Mouse (Mus musculus): Measurements from ENCODE around the gene Ttc7b.

Ttc7b gene

DNA sequence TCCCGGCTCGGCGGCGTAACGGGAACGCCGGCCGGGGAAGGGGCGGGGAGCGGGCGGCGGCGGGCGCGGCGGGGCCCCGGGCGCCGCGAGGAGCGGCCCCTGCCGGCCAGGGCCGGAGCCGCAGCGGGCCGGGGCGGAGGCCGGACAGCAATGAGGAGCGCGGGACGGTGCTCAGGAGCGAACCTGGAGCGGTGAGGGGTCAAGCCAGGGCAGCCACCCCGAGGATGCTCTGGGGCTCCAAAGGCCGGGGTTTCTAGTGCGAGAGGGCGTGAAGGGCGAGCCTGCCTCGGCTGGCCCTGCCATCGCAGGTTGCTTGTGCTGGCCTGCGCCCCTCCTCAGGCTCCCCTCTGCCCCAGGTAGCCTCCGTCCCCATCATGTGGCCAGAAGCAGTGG is at the start of gene Ttc7b:
TSS of gene Ttc7b (minus strand) at position 33 of the 393 bp plus-strand sequence.
- DNase-seq (ENCODE audit: low spot score) = peak; percentile 53

DNA sequence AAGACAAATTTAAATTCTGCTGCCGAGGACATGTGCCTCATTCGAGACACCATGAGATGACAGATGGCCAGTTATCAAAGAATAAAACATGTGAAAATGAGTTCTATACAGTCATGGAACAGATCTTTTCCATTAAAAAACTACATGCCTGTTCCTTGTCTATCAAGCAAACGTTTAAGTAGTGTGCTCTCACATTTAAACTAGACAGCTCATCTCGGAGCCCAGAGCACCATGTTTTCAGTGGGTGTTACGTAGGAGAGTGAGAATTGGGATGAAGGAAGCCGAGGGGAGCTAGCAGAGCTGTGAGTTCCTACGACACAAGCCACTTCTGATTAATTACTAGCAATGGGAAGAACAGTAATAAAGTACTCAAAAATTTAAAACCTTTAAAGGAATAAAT is 48.2 kb upstream of the Ttc7b start:
- DNase-seq (ENCODE audit: low spot score) = no peak

DNA sequence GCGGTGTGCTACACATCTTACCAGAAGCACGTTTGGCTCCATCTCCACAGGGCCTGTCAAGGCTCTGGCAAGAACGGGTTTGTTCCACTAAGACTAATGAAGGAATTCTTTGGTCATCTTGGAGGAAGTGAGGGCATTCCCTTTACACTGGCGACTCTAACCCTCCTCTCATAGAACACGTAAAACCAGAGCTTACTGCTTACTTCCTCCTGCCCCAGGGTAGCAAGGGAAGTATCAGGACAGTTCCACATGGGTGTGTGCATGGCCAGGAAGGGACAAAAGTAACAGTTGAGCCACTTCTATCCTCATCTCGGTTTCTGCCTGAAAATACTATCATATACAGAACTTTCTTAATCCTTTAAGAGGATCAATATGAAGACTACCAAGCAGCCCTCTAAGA is 47.5 kb upstream of the Ttc7b start:
- no peak for DNase-seq (ENCODE audit: low spot score)

DNA sequence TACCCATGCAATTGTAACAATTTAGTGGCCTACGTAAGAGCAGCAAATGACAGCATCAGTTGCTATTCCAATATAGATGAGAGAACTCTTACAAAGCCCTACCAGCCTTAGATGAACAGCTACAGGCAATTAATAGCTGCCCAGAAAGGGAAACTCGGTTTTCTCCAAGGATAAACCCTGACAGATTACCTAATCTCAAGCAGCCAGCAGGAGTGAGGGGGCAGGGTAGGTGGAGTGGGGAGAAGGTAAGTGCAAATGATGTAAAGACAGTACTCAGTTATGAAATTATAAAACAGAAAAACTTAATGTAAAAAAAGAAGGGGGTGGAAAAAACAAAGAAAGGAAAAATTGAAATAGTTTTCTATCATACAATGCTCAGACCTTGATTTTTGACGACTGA is 47.0 kb upstream of the Ttc7b start:
- no peak for DNase-seq (ENCODE audit: low spot score)

DNA sequence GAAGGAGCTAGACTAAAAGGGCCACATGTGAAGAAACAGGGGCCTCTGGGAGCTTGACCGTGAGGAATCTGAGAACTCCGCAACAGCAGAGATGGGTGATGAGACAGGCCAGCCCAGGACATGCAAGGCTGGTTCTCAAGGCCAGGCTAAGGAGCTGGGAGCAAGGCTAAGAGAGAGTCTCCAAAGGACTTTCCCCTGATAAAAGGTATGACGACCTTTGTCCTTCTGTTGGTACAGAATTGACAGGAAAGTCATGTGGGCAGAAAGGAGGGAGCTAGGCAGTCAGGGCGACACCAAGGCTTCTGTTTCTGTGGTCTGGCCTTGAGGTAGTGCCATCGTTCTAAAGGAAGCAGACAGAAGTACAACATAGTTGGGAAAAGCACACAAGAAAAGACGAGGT is 33.0 kb upstream of the Ttc7b start:
- DNase-seq (ENCODE audit: low spot score) = no peak

DNA sequence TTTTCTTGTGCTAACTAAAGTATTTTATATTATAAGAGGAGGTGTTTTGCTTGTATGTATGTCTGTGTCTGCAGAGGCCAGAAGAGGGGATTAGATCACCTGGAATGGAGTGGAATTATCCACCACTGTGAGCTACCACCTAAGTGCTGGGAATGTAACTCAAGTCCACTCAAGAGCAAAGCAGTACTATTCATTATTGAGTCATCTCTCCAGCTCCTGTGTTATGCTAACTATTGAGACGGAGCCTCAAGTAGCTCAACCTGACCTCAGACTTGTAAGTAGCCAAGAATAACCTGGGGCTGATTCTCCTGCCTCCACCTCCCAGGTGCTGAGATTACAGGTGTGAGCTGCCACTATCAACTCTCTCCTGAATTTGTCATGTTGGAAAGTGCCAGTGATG is 31.3 kb upstream of the Ttc7b start:
- no peak for DNase-seq (ENCODE audit: low spot score)

DNA sequence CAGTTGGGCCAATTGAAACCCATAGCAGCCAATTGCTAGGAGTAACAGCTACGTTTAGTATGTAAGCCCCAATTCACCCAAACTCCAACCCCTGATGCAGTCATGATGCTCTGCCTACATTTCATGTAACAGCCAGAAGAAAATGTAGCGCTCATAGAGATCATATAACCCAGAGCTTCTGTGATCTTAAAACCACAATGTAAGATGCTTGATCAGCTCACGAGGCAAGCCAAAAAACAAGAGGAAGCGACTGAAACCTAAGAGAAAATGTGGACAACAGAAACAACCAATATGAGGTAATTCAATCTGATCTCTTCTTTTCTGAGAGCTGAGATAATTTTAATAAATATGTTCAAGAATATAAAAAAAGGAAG is 23.6 kb upstream of the Ttc7b start:
- DNase-seq (ENCODE audit: low spot score) = no peak

DNA sequence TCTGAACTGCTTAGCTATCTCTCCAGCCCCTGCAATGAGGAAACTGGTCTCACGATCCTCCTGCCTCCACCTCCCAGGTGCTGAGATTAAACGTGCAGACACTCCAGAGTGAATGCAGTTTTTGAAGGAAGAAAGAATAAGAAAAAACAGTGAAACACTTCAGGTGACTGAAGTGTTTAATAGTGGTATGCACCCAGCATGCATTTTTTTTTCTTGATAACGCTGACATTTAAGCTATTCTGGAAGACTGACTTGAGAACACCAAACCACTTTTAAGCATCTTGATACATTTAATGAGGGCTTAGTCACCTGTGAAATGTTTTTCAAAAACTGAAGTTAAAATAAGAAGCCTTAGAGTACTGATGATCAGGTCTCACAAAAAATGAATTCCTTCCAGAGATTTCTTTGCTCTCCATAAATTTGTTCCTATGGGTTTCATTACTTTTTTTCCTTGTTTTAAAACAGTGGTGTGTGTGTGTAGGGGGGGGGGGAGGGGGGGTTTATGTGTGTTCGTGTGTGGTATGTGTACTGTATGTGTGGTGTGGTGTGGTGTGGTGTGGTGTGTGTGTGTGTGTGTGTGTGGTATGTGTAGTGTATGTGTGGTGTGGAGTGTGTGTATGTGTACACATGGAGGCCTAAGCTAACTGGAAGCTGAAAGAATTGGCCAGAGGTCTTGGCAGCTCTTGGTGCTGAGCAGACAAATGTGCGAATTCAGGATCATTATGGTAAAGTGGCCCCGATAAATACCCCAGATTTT is 23.0 kb upstream of the Ttc7b start:
- DNase-seq (ENCODE audit: low spot score) = no peak

DNA sequence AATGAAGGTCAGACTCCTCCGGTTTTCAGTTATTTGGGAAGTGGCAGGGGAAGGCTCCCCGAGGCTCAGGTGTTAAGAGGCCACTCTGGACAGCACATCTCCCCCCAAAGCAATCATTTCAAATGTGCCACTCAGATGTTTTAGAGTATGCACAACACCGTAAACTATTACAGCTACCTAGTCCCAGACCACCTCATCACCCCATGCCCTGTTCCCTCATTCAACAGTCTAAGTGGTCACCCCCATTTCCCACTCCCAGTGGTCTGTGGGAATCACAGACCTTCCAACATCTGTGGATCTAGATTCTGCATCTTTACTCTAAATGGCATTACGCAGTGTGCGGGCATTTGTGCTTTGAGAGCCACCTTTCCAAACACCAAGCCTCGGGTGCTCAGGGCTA is 21.9 kb upstream of the Ttc7b start:
- no peak for DNase-seq (ENCODE audit: low spot score)

DNA sequence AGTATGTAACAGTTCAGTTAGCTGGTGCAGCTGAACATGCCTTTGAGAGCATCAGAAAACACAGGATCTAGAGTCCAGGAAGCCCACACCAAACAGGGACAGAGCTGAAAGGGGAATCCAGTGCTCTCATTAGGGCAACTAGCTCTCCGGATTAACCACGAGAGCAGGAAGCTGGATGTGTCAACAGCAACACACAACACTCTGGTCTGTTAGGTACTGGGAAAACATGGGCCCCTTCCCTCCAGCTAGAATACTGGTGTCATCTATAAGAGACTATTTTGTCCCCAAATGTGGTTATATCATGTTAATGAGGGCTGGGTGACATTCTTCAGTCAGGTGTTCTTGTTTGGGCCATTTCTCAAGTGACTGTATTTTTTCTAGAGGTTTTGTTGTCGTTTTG is 21.4 kb upstream of the Ttc7b start:
- no peak for DNase-seq (ENCODE audit: low spot score)

DNA sequence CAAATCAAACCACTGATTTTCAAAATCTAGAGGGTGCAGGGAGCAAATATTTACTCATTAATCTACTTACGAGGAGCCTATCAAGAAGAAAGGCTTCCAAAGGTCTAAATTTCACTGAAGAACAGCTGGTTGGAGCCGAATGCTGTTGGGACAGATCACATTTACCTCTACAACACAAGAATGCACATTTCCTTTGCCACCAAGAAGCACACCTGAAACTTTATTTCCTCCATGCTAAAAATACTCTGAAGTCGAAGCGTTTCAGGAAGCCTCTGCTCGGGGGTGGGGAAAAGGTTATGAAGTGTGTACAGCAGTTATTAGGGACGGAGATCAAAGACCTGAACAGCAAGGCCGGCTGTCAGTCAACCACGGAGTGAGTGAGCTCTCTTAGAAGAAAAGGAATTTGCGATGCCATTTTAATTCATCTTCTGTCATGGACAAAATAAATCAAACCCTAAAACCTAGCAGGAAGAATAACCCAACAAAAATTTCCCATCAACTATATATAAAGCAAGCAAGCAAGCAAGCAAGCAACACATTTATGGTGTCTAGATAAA is 18.6 kb upstream of the Ttc7b start:
- no peak for DNase-seq (ENCODE audit: low spot score)

DNA sequence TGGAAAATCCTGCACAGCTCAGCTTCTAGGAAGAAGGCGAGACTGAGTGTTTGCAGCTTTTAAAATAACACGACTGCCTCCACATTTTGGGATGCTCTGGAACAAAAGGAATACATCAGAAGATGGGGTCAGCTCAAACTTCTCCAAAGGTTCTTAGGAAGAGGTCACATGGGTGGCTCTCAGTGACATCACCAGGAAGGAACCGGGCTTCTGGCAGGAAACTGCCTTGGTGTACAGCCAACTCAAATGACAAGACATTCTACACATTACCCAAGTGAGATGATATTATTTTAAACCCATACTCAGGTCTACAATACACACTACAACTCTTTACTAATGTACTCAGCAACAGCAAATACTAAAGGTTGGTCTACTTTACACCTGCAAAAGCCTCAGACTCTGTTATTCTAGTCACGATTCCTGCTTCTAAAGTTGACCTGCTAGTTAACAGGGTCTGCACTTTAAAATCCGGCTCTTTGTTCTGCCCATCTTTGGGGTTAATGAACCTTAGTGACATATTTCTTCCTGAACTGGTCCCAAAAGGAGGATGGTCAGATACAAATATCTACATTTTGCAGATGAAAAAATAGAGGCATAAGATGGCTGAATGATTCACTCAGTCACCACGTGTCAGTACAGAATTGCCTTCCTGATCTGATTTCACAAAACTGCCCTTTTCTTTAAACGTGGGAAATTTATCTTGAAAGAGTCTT is 18.0 kb upstream of the Ttc7b start:
- DNase-seq (ENCODE audit: low spot score) = no peak

DNA sequence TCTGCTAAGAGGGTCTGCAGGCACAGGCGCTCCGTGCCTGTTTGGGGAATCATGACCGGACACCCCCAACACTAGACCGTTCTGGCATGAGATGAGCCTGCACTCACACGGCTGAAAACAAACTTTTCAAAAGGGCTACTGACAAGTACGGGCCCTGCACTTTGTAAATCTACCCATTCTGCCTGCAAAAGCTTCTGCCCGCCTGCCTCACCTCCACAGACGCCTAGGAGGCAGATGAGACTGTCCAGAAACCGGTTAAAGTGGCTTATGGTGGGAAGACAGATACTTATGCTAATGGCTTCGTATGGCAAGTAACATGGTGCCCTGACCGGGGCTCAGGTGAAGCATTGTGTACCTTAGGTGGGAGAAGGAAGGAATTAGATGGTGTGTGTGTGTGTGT is 16.5 kb upstream of the Ttc7b start:
- no peak for DNase-seq (ENCODE audit: low spot score)

DNA sequence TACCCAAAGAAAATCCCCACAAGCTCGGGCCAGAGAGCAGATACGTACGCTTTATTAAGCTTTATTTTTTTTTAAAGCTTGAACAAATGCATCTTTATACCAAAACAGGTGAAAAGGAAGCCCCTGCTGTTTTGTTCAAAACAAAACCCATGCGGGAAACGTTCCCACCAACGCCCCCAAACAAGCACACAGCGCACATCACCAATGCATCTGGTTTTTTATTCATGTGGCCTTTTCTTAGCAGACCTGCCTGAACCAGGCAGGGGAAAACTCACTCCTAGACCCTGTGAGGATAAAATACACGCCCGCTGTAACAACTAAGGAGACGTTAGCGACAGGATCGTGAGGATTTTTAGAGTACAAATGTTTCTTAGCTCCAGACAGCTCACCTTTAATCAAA is 14.4 kb upstream of the Ttc7b start:
- DNase-seq (ENCODE audit: low spot score) = no peak

DNA sequence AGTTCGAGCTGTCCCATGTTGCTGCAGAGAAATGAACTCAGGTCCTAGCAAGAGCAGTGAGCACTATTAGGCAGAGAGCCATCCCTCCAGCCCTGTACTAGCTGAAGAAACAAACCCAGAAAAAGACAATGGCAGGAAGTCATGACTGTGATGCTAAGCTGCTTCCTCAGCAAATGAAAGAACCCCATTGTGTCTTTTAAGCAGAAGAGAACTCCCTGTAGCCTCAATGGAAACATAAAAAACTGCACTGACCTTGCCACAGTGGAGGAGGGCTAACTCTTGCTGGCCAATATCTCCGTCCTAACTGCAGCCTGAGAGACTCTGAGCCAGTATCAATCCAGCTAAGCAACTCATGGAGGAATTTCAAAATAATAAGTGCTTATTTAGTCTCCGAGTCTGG is 13.4 kb upstream of the Ttc7b start:
- no peak for DNase-seq (ENCODE audit: low spot score)

DNA sequence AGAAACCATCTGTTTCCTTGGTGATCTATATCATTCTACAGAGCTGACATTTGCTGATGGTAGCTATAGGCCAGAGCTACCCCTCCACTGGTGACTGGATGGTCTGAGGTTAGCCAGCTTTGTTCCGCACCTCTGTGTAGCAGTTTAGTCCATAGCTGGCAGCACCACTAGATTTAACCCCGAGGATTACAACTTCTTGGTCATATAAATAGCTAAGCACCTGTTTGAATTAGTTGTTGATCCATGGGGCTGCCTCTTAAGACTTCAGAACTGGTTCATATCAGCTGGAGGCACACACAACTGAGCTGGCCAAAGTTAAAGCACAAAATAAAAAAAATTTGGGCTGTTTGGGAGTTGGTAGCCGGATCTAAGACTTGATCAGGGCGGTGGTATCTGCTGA is 12.6 kb upstream of the Ttc7b start:
- DNase-seq (ENCODE audit: low spot score) = no peak

DNA sequence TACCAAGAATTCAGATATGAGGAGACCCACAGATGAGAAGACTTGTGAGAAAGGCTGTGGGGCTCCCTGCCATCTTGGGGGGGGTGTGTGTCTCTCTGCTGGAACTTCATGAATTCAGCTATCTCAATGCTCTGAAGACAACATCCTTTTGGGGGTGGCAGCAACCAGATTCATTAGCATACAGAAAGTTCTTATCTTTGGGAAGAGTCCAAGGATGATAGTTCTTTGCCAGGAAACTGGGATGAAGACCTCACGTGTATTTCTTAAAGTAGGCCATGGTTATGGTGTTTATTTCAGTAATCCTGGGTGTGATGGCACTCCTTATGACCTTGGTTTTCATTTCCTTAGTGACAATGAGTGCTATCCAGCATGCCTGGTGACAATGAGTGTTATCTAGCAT is 11.1 kb upstream of the Ttc7b start:
- no peak for DNase-seq (ENCODE audit: low spot score)

DNA sequence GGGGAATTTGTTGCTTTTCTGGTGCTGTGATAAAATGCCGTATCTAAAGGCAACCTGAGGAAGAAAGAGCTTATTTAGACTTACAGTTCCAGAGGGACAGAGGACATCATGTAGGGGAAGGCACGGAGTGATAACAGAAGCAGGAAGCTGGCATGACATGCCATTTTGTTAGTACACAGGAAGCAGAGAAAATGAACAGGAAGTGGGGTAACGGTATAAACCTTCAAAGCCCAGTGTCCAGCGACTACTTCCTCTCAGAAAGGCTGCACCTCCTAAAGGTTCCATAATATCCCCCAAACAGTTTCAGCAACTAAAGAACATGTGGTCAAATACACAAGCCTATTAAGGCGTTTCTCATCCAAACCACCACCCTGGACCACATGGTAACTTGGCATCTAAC is 10.2 kb upstream of the Ttc7b start:
- DNase-seq (ENCODE audit: low spot score) = no peak

DNA sequence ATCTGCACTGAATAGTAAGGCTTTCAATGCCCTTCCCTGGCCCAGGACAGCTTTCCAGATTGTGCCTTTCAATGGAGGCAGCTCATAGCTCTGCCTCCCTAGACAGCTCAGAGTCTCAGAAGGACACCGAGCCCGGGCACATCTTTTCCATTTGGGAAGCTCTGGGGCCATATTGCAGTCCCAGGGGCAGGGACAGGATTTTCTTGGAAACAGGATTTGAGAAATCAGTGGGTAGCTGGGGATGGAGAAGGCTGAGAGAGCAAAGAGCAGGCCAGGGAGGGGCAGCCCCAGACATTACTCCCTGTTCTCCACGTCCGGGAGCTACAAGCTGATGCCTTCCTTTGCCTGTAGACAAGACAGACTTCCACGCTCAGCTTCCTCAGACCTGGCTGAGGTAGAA is 9.0 kb upstream of the Ttc7b start:
- no peak for DNase-seq (ENCODE audit: low spot score)

DNA sequence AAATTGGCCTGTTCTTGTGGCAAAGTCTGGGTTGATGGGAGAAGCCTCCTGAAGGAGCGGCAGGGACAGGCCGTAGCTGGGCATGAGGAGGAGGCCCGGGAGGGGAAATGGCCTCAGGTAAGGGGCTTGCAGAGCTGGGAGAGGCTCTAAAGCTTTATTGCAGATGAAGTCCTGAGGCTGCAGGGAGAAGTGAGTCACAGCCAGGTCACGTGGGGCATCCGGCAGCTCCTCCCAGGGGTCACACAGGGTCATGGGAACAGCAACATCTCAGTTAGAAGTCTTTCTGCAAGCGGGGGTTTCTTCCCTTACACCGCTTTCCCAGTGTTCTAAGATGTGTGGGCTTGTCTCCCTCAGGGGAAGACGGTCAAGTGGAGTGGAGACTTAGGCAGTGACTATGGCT is 8.5 kb upstream of the Ttc7b start:
- DNase-seq (ENCODE audit: low spot score) = peak; percentile 73

DNA sequence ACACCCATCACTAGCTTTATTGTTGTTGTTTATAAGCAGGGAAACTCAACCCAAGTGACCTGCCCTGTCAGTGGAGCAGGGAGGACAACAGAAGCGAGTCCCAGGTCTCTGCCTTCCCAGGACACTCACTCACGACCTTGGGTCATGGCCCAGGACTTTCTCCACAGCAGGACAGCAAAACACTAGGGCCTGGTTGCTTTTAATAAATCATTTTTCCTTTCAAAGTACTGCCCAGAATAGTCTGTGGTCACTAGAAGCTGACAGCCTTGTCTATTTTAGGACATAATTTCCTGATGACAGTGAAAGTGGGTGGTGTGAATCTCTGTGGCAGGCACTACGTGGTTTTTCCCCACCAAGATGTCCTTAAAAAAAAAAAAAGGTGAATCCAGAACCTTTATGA is 7.6 kb upstream of the Ttc7b start:
- no peak for DNase-seq (ENCODE audit: low spot score)

DNA sequence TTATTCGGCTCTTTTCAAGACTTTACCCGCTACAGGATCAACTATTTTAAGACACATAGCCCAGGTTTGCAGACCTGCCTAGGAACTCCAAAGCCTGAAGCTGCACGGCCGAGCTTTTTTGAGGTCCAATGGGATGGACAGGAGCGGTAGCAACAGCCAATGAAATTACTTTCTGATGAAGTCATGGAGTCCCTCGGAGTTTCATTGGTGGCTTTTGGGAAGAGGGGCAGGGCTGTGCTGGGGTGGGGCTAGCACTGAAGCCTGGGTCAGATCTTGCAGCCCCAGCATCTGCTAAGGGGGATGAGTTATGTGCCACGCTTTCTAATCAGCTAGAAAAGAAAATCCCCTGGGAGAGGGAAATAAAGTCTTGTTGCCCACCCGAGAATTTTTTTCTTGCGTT is 7.1 kb upstream of the Ttc7b start:
- DNase-seq (ENCODE audit: low spot score) = peak; percentile 57

DNA sequence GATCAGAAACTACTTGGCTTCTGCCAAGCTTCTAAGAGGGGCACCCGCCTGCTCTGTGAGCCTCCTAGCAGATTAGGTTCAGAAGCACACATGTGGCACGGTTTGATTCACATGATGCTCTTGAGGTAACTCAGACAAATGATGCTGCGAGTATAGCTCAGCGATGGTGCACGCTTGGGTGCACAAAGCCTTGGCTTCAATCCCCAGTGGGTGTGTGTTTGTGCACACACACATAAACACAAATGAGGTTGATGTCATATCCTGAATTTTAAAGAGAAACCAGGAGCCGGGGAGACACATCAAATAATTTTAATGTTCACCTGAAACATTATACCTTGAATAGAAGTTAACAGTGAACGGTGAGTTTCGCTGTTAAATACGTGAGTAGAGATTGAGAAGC is 6.6 kb upstream of the Ttc7b start:
- DNase-seq (ENCODE audit: low spot score) = no peak

DNA sequence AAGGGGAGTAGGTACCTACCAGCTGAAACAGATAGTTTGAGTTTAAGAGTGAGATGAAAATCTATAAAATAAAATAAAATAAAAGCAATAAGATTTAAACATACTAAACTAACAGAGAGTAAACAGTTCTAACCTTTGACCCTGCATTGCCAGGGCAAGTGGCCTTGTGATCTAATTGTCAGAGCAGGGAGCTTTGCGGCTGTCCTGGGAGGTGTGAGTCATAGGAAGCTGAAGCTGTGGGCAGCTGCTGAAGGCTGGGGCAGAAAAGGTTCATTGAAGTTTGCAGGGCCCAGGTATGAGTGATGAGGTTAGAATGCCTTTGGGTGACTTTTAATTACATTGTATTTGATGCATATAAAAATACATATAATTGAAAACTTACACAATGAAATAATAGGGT is 5.3 kb upstream of the Ttc7b start:
- DNase-seq (ENCODE audit: low spot score) = no peak

Data from urinary bladder, postnatal 14 days (tissue).